Mouse (Mus musculus) spleen, postnatal 4 days (tissue): ENCODE data around the gene Fuca1.

ENCODE experiments used
- DNase-seq, 2 experiments: peaks; one replicate each; pipeline ENCODE4 v3.0.0; 2022; ENCODE audit warnings: low spot score in 2 of 2

The Fuca1 gene

DNA sequence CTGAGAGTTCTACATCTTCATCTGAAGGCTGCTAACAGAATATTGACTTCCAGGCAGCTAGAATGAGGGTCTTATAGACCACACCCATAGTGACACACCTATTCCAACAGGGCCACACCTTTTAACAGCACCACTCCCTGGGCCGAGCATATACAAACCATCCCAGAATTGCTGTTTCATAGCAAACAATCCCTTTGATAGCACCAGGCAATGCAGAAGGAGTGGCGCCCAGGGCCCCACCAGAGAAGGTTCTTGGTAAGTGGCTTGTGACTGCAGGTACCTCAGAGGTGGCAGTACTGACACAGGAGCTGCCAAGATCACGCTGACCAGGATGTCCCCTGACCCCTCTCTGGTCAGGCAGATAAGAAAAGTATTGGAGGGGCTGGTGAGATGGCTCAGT is 32.6 kb downstream of the Fuca1 start:
- DNase-seq: no peak

DNA sequence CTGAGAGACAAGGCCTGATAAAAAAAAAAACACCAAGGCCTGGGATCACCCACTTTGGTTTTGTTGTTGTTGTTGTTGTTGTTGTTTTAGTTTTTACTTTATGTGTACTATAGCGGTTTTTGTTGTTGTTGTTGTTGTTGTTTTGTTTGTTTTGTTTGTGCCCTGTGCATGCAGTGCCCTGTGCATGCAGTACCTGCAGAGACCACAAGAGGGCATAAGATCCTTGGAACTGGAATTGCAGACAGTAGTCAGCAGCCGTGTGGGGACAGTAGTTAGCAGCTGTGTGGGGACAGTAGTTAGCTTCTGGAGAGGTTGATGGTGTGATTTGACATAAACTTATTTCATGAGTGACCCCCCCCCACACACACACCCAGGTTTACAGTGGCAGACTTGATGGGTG is 33.7 kb downstream of the Fuca1 start:
- DNase-seq: peak; percentile 79 to 93

DNA sequence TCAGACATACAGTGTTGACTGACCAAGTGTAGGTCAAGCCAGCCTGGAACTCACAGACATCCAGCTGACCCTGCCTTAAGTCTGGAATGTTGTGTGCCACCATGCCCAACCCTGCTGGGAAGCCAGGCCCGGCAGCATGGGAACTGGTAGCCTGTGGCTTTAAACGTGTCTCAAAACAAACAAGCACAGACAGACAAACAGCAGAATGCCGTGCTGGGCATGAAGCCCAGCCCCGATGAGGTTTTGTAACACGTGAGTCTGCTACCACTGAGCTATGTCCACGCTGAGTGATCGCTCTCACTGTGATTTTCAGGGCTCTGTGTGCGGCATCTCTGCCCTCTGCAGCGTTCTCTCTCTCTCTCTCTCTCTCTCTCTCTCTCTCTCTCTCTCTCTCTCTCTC is 35.4 kb downstream of the Fuca1 start:
- DNase-seq: no peak

DNA sequence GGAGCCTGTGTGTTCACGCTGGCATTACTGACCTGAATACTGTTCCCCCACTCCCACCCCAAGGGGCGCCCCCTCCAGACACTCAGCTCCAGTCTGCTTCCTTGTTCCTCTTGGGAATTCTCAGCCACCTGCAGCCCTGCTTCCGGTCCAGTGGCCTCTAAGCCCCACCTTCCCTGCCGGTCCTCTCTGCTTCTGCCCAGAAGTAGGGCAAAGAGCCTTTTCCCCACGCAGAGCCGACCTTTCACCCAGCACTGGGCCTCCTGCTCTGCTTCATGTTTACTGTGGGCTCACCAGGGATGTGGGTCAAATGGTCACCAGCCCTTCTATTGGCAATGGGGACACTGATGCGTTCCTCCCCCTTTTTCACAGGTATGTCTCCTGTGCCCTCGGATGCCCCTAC is 37.8 kb downstream of the Fuca1 start:
- DNase-seq: no peak

DNA sequence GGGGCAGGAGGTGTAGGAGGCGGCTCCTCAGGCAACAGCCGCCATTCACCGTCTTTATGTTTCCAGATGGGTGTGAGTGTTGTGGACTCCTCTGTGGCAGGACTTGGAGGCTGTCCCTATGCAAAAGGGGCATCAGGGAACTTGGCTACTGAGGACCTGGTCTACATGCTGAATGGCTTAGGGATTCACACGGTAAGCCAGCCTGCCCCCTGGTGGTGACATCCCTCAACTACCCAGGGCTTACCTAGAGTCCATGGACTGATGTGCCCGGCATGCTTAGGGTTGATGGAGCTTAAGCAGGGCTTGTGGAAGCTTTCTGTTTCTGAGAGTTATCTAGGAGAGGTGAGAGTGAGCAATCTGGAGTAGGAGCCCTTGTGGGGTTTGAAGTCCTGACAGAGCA is 40.2 kb downstream of the Fuca1 start:
- DNase-seq: peak; percentile 84 to 94

DNA sequence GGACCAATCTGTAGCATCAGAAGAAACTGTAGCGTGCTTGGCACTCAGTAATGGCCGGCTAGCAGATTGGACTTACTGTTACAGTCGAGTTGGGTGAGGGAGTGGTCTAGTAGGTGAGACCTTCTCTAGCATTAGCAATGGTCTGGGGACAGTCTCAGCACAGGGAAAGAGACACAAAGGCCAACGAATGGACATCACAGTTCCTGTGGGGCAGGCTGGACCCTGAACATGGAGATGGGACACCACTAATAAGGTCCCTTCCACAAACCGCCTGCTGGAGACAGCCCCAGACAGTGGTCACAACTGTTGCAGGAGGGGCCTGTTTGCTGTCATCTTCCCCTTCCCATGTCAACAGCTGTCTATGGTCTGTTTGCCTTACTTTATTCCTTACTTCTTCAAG is 41.2 kb downstream of the Fuca1 start:
- peak in 1 of 2 experiments; percentile 62 for DNase-seq

DNA sequence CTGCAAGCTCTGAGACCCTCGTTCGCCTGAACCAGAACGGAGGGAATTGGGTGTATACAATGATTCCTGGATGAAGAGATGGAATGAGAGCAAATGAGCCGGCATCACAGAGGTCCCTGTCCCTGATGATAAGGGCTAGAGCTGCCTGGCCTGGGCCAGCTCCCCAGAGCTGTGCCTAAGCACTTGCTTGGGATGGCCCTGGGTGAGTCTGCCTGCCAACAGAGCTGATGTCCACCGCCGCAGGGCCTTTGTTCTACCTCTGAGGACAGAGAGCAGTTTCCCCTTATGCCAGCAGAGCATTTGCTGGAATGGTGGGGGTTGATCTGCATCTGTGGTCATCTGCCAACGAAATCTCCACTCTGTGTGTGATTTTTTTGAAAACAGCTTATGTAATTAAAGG is 41.7 kb downstream of the Fuca1 start:
- peak in 1 of 2 experiments; percentile 62 for DNase-seq

DNA sequence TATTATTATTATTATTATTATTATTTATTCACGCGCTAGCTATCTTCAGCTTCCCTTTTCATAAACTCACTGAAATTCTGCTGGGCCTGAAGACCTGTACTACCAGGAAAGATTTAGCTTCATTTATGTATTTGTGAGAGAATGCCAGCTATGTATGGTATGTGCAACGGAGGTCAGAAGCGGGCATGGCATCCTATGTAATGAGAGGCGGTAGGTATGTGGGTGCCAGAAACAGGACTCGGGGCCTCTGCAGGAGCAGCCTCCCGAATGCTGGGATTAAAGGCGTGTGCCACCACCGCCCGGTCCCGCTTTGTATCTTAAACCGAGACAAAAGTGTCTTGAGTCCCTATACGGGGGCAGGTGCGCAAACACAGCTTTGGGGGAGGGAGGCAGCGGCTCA is 42.4 kb downstream of the Fuca1 start:
- no peak for DNase-seq

DNA sequence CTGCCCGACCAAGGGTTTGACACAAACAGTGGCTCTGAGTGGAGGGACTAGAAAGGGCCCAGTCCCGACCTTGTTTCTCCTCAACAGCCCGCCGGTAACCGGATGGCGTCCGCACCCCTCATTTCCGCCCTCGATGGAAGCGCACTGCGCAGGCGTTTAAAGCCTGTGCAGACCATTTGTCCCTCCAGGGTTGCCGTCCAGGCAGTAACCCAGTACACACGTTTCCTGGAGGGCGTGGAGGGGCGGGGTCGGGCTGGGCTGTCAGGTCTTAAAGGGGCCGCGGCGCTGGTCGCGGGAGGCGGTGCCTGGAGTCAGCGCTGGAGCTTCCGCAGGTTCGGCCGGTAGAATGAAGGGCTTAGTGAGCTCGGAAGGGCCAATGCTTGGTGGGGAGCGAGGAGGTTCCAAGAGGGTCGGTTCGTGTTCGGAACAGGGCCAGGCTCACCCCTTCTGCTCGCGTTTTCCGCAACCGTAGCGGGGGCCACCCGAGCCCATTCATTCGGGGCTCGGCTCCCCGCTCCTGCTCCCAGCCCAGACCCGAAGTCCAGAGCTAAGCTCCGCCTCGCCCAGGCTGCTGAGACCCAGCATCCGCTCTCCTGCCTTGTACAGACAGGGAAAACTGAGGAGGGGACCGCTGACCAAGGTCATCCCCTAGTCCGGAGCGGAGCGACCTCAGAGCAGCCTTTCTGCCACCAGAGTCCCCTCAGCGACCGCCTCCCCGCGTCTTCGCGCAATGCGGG is 43.1 kb downstream of the Fuca1 start, which contains the start of gene Gale:
Gene Gale, plus strand, starts transcription at position 271 of the 737 bp plus-strand sequence.
- DNase-seq: peak; percentile 92 to 95

DNA sequence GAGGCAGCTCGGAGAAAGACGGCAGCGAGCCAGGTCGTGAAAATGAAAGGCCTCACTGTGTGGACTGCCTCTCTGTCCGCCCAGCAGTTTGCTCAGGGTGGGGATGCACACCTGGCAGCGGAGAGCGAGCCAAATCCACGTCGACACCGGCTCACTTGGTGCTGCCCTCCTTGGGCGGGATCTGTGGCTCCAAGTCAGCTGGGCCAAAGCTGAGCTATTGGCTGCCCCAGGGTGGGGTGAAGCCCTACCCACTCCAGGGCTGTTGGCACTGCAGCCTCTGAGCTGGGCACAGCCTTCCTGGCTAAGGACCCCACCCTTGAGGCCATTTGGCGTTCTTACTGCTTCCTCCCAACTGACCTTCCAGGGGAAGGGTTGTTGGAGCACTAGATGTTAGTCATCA is 43.9 kb downstream of the Fuca1 start:
- DNase-seq: peak; percentile 59 to 78

DNA sequence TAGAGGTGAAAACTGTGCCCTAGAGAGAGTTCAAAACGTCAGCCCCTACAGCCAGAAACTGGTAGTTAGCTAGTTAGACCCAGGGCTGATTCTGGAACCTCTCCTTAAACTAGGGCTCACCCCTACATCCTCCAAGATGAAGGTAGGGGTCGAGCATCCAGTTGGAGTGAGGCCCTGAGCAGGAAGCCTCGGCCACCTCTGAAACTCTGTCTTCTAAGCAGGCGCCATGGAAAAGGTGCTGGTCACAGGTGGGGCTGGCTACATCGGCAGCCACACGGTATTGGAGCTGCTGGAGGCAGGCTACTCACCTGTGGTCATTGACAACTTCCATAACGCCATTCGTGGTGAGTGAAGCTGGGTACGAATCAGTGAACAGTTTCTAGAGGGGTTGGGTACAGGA is 44.6 kb downstream of the Fuca1 start:
- peak in 1 of 2 experiments; percentile 61 for DNase-seq

DNA sequence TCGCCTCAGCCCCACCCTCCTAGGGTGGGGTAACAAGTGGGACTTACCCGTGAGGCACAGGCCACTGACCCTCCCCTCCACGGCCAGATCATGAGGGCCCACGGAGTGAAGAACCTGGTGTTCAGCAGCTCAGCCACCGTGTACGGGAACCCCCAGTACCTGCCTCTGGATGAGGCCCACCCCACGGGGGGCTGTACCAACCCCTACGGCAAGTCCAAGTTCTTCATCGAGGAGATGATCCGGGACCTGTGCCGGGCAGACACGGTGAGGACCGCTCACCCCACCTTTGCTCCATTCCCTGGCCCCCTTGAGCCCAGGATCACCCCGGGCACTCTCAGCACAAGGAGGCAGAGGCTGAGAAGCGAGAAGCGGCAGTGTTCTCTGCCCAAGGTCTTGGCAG is 45.7 kb downstream of the Fuca1 start:
- peak in 1 of 2 experiments; percentile 65 for DNase-seq

DNA sequence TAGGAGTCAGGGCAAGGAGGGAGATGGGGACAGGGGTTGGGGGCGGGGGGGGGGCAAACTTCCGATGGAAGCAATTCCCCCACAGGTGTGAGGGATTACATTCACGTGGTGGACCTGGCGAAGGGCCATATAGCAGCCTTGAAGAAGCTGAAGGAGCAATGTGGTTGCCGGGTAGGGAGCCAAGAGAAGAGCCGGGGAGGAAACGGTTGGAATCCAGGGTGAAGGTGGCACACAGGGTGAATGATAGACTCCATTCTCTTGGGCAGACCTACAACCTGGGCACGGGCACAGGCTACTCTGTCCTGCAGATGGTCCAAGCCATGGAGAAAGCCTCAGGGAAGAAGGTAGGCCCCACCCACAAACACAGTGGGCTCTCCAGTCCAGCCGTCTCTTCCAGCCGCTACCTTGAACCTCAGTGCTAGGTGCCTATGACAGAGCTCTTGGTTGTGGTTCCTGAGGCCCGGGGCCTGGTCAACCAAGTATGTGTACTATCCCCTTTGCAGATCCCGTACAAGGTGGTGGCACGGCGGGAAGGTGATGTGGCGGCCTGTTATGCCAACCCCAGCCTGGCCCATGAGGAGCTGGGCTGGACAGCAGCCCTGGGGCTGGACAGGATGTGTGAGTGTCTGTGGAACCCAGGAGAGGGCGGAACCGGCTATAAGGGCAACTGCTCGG is 46.7 kb downstream of the Fuca1 start:
- peak in 1 of 2 experiments; percentile 60 for DNase-seq

DNA sequence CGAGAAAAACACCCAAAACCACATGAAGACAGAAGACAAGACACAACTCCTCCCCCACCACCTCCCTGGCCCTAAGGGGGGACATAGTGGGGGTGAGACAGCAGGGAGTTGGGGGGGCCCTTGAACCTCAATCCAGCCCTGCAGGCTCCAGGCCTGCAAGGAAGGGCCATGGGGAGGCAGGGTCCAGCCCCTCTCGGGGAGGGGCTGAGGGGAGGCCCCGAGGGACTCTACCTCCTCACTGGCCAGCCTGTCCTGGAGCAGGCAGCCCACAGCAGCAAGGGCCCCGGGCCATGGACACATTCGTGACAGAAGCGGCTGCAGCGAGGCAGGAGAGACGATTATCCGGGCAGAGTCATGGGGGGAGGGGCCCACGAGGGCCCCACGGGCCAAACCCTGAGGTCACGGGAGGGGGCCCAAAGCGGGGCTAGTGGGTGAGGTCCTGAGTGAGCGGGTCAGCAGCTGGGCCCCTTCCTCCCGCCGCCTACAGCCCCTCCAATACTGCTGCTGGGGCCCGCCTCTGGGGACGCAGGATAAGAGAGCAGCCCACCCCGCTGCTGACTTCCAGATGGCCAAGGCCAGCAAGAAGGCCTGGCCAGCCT is 47.8 kb downstream of the Fuca1 start:
- DNase-seq: peak in 1 of 2 experiments; percentile 64

DNA sequence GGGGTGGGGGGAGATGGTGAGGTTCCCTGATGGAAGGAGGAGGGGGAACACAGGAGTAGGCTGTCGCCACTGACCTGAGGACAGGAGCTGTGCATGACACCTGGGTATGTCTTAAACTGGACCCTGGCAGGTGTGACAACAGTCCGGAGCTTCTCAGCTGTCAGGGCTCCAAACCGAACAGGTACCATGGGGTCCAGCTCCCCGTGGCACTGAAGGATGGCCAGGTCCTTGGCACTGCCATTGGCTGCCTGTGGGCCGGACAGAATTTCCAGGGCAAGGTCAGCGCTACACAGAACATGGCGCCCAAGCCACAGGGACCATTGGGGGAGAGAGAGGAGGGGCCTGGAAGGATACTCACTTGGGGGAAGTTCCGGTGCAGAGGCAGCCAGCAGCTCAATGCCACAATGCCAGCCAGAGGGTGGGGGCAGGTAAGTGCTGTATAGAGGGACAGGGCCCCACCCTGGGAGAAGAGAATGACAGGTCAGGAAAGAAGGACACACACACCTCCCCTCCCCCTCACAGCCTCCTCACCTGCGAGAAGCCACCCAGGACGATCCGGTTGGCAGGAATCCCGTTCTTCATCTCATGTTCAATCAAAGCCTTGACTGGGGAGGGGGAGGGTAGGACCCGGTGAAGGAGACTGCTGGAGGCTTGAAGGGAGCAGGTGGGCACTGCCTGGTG is 48.7 kb downstream of the Fuca1 start:
- DNase-seq: no peak

DNA sequence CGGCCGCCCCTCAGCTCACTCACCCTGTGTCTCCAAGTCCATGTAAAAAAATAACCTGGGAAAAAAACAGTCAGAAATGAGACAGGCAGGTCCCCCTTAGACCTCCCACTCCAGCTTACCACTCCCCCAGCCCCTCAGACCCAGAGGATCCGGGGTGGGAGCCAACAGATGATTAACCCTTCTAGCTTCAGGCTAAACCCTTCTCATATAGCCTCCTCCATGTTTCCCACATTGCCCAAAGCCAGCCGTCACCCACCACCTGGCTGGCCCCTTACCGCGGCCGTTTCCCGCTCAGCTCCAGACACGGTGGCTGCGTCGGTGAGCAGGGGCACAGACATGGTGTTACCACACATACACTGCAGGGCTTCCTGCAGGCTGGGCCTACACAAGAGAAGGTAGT is 50.0 kb downstream of the Fuca1 start:
- DNase-seq: peak; percentile 10 to 59

DNA sequence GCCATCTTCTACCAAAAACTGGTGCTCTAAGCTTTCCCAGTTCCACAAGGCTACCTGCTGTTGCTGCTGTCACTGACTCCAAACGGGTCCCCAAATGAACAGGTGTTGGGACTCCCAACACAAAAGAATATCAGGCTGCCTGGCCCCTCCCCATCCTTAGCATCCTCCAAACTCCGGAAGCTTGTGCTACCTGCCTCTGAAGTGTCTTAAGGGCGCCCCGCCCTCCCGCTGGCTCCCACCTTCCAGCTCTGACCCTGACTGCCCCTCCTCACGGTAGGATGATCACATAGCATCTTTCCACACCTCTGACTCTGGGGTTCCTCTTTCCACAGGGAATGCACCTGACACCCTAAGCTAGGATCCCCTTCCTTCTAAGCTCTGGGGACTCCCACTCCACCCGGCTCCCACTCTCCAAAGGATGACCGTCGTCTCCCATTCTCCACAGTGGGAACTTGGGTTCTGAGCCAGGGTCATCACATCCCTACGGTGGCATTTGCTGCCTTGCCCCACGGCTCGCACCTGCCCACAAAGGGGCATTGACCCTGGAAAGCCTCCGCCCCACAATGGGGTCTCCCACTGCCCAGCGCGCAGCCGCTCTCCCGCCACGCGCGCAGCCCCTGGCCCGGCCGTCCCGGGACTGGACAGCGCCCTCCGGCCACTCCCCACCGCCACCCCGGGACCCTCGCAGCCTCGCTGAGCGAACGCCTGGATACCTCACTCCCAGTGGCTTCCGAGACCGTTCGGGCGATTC is 51.4 kb downstream of the Fuca1 start:
- DNase-seq: no peak

DNA sequence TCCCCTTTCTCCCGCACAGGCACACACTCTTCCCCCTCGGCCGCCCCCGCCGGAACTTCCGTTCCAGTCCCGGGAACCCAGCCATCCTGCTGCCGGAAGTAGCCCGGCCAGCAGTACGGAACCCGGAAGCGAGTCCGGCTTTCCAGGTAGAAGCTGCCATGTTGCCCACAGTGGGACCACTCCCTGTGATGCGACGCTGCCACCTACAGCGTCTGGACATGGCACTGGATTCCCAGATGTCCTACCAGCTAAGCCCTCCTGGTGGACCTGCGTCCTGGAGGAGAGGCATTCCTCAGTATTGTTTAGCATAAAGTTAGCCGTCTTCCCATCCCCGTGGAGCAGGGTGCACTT is 52.0 kb downstream of the Fuca1 start, which contains the start of gene Lypla2:
Gene Lypla2, minus strand, starts transcription at position 71 of the 351 bp plus-strand sequence.
- peak; percentile 80 to 90 for DNase-seq

DNA sequence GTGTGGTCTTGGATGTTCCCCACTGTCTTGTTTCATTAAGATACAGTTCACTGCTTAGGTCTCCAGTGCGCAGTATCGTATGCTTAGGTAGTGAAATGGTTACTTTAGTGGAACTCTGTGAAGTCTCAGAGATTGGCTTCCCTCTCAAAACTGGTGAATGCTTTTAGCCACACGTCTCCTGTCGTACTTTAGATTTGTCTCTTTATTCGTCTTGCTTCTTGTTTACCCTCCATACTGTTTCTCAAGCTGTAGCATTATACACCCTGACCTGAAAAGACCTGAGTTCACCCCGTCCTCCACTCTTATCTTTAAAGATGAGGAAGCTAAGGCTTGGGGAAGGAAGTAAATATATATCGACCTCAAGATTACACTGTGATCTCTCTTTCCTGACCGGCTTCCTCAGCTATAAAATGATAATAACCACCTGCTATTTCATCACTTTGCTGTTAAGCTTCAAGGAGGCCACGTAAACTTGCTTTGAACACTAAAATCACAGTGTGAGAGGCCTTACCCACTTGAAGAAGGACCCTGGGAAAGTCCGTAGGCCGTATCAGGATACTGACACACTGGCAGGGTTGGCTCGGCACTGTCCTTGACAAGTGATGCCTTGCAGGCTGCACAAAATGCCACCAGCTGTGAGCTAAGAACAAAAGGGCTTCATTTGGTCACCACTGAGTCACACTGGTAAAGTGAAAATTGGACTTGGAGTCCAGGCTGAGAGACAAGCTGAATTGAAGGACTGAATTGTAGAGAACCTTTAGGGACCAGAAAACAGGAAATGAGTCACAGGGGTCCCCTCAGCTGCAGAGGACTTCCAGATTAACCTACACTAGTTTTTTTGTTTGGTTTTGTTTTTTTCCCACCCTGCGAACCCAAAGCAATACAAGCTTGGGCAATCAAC is 52.6 kb downstream of the Fuca1 start:
- peak in 1 of 2 experiments; percentile 68 for DNase-seq

DNA sequence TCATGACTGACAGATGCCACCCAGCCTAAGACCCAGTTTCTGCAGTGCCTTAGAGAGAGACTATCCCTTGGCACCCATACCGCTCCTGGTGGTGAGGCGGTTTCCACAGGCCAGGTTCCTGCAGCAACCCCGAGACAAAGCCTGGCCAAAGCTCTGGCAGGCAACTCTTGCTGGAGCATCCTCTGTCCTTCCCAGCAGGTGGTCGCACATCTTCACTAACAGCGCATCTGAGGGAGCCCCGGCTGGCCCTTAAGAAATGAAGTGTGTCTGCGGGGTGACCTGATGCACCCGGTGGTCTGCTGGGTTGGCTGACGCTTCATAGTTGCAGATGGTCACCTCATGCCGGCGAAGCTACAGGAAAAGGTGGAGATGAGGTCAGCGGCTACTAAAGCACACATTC is 55.6 kb downstream of the Fuca1 start:
- peak in 1 of 2 experiments; percentile 57 for DNase-seq
